Mouse (Mus musculus): Measurements from ENCODE around the gene Sept8.

The Sept8 gene

GRCm38 (mm10) chr11:53519207-53520121 lies at the start of gene Sept8:
Gene Sept8 (plus strand): TSS chr11:53519257.
- DNase-seq (ENCODE audit: low spot score in 2 of 2), result peak; percentile 68 to 69

GRCm38 (mm10) chr11:53469294-53469967 lies 49.6 kb upstream of the Sept8 start:
- no peak for DNase-seq (ENCODE audit: low spot score in 2 of 2)

GRCm38 (mm10) chr11:53469968-53470695 lies 48.9 kb upstream of the Sept8 start, which contains the start of gene Gm9837:
Gene Gm9837 (minus strand): TSS chr11:53470479.
- DNase-seq (ENCODE audit: low spot score in 2 of 2), result peak; percentile 95

DNA sequence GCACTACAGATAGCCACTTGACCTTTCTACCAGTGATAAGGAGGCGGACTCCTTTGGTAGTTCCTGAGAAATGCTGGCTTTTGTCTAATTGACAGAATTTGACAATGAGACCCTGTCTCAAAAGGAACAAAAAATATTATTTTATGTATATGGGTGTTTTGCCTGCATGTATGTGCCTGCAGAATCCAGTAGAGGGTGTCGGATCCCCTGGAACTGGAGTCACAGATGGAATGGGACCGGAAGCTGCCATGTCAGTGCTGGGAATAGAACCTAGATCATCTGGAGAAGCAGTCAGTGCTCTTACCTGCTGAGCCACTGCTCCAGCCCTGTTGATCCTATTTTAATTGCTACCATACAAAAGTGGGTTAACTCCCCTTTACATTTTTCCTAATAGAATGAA lies 46.3 kb upstream of the Sept8 start:
- DNase-seq (ENCODE audit: low spot score in 2 of 2), result no peak

GRCm38 (mm10) chr11:53475620-53476019 lies 43.4 kb upstream of the Sept8 start:
- DNase-seq (ENCODE audit: low spot score in 2 of 2), result peak in 1 of 2 experiments; percentile 32

DNA sequence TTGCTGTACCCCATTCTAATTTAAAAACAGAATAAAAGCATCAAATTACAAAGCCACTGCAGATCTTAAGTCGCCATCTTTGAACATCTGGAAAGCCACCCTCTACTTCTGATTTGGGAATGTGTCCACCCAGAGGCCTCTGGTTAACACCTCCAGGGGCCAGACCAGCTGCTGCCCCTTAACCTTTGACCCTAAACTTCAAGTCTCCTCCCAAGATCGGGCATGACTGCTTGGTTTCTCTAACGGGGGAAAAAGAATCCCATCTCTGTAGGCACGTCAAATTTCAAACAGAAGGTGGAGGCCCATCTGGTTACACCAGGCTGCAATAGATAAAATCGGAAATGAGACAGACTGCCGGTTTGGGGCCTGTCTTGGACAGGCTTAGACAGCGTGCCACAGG lies 41.2 kb upstream of the Sept8 start:
- no peak for DNase-seq (ENCODE audit: low spot score in 2 of 2)

DNA sequence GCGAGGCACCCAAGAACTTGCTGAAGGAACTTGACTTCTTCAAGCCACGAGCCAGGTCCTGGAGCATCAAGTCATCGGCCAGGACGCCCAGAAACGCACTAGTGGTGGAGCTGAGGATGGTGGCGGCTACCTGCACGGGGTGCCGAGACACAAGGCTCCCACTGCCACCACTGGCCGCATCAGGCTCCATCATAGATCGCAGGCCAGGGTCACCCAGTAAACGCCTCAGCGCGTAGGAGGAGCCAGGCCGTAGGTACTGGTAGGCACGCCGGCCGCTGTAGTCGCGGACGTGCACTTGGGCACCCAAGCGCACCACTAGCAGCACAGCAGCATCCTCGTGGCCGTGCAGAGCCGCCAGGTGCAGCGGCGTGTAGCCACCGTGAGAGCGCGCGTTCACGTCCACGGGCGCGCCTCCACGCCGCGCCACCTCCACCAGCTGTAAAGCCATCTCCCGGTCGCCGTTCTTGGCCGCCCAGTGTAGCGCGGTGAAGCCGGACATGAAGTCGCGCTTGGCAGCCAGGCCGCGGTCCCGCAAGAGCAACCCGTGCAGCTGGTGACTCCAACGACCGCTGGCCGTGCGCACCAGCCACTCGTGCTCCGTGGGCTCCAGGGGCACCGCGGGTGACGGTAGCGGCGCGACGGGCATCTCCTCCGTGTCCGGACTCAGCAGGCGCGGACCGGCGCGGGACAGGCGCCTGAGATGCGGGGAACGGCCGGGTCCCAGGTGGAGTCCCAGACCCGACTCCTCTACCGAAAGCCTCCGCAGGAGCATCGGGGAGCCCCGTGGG lies 40.5 kb upstream of the Sept8 start:
- DNase-seq (ENCODE audit: low spot score in 2 of 2), result peak in 1 of 2 experiments; percentile 39

DNA sequence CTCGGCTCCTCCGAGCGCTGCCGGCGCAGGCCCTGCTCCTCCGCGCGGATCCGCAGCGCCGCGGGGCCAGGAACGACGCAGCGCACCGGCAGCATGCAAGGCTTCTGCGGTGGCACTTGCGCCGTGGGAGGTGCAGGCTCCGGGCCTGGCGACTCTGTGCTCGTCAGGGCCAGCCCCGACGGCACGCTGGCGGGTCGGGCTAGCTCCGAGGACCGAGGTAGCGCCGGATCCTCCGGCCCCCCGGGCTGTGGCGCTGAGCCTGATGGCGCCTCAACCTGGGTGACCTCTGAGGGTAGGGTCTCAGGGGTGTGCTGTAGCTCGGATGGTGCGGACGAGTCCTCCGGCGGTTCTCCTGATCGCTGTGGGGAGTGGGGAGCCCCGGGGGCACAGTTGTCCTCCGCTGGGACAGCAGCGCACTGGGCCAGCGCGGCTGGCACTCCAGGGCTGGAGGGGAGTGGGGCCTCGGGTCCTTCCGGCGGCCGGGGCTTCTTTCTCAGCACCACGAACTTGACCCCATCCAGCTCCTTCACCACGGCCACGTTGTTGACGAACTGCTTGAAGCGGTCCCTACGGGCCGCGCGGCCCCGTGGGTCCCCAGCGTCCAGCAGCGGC lies 39.8 kb upstream of the Sept8 start:
- peak in 1 of 2 experiments; percentile 38 for DNase-seq (ENCODE audit: low spot score in 2 of 2)

DNA sequence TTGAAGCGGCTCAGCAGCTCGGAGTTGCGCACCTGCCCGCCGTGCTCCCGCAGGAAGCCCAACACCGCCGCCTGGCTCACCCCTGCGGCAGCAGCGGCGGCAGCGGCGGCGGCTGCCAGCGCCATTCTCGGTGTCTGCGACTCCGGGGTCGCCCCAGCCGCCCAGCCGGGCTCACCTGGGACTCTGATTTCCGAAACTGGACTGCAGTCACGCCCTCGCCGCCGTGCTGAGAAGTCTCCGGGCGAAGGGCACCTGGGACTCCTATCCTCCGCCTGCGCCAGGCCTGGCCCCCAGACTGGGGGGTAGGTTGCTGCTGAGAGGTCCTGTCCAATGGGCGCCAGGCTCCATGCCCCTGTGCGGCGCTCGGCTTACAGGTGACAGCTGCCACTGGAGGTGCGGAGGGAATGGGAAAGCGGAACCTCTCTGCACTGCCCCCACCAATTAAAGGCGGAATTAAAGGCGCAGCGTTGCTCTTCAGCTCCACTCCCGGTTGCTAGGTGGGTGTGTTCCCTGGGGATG lies 39.2 kb upstream of the Sept8 start, which contains the start of the genes Gm9945 and Sowaha:
Gm9945 (plus strand) TSS at position 384 of the 519 bp plus-strand sequence.
Sowaha (minus strand) TSS at position 492 of the 519 bp plus-strand sequence.
- DNase-seq (ENCODE audit: low spot score in 2 of 2), result peak; percentile 70 to 72

DNA sequence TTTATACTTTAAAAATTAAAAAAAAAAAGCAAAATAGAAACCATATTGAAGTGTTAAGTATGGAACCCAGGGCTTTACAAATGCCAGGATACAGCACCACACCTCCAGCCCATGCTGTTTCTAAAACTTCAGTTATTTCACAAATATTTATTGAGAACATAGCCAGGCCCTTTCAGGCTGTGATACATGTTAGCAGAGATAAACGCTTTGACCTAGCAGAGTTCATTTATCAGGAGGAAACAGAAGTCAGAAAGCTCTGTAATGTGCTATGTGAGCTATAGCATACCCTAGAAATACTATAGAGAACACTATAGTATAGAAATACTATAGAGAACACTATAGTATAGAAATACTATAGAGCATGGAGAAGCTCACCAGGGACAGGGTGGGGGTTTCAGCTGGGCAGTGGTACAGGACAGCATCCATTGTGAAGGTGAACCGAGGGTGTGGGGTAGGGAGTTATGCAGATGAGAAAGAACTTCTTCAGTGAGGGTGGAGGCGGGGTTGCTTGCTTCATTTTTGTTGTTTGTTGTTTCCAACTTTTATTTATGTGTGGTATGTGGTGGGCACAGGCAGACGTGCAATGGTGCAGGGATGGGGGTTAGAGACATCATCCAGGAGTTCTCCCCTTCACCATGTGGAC lies 37.8 kb upstream of the Sept8 start:
- no peak for DNase-seq (ENCODE audit: low spot score in 2 of 2)

GRCm38 (mm10) chr11:53483159-53483891 lies 35.7 kb upstream of the Sept8 start:
- no peak for DNase-seq (ENCODE audit: low spot score in 2 of 2)

DNA sequence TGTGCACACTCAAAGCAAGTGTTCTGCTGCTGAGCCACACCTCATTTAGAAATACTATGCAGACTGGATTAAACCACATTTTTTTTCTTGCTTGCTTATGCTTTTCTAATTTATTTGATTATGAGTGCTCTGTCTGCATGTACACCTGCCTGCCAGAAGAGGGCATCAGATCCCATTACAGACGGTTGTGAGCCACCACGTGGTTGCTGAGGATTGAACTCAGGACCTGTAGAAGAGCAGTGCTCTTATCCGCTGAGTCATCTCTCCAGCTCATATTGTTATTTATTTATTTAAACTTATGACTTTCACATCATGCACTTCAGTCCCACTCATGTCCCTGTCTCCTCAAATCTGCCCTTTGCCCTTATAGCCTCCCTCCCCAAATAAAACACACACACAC lies 33.3 kb upstream of the Sept8 start:
- DNase-seq (ENCODE audit: low spot score in 2 of 2), result no peak

DNA sequence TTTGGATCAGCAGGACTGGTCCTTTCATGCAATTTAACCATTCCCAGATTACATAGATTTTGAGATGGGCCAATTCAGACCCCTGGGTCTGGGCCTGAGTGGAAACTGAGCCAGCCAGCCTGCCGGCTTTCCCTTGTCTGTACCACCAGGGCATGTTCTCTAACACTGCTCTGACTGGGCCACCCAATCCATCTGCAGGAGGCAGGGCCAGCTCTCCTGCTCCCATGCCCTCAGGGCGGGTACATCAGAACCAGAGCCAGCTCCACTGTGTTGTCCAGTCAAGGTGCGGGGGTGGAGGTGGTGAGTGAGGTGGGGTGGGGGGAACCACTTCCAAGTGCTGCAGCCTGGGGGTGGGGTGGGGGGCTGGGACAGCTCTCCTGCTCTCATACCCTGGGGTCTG lies 32.7 kb upstream of the Sept8 start:
- no peak for DNase-seq (ENCODE audit: low spot score in 2 of 2)

DNA sequence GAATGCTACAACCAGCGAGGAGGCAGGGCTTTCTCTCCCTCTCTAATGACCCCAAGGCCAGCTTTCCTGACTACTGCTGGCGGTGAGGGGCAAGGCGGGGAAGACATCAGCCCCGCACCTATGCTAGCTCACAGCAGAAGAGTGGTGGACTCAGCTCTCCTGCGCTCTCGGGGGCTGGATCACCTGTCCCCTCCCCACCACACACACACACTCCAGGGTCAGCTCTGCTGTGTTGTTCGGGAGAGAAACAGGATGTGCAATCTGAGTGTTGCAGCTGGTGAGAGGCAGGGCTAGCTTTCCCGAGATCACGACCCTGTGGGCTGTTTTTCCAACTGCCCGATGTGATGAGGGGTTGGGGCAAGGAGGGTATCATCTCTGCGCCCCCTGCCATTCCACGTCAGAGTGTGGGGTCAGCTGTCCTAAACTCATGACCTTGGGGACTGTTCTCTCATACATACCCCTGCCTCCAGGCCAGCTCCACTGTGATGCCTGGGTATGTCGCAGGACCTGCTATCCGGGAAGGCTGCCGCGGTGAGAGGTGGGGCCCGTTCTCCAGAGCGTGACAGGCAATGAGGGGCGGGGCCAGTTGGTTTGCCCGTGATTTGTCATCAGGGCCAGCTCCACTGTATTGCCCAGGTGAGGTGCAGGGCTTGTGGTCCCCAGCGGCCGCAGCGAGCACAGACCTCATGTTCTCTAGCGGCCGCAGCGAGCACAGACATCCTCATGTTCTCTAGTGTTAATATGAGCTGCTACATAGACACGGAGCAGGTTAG lies 32.0 kb upstream of the Sept8 start:
- DNase-seq (ENCODE audit: low spot score in 2 of 2), result no peak

GRCm38 (mm10) chr11:53489007-53489406 lies 30.1 kb upstream of the Sept8 start:
- no peak for DNase-seq (ENCODE audit: low spot score in 2 of 2)

GRCm38 (mm10) chr11:53489421-53489820 lies 29.6 kb upstream of the Sept8 start:
- DNase-seq (ENCODE audit: low spot score in 2 of 2), result no peak

- no peak for DNase-seq (ENCODE audit: low spot score in 2 of 2)
These were observed 27.1 kb upstream of the Sept8 start for GRCm38 (mm10) chr11:53491954-53492401.

- DNase-seq (ENCODE audit: low spot score in 2 of 2), result no peak
These were observed 25.7 kb upstream of the Sept8 start for GRCm38 (mm10) chr11:53493243-53493955.
